ENCODE assay signal across 12 mouse cellular contexts in the genomic region with DNA sequence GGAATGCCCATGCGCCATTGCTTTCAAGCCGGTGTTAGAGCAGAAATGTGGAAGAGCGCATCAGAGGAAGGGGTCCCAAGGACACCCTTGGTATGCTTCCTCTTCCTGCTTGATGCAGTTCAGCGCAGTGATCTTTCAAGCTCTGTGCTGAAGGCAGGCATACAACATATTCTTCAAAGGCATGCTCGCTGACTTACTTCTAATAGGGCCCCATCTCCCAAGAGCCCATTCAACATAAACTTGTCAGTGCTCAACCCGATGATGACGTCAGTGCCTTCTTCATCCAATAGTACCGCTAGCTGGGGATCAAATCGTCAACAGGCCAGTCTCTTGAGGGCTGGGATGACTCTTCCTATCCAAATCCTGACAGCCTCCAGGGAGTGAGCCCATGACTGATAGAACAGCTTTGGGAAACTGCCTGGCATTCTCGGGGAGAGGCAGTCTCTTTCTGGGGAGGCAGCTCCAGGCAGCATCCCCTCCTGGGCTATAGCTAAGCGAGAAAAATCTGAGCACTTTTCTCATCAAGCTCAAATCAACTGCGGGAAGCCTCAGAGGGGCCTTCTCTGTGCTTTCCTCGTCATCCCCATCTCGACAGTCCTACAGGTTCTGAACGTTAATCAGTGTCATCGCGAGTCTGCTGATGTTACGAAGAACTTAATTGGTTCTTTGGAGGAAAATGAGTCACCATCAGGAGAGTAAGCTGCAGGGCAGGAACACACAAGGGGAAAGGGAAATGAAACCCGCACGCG.
DNase-seq lines count a peak whose midpoint lies in the region; ATAC-seq lines count a peak whose summit lies in the region.
"Had no signal": no experiment of that assay in that cellular context is flagged by ENCODE, and none has a peak within 500 bp of the region (broad histone marks: within the 10 kb centered on the region; RNA-seq: fewer than 3 reads in every experiment).

No protein-coding gene starts in this region.

- no peak overlapping the region for H3K4me2 ChIP-seq in forebrain, embryonic 15.5 days (replicated peaks)
- no peak overlapping the region for H3K4me2 ChIP-seq in neural tube, embryonic 13.5 days
- no peak overlapping the region for H3K4me2 ChIP-seq in kidney, embryonic 16.5 days (replicated peaks; ENCODE audit: low read depth, low read length)
- H3K4me2 ChIP-seq: heart, embryonic 11.5 days; kidney, embryonic 15.5 days had no signal

- 69% methylated on average over 21 of the region's 21 CpGs for WGBS in forebrain, embryonic 15.5 days
- 78% methylated on average over 21 of the region's 21 CpGs for WGBS in limb, embryonic 10.5 days
- 61% methylated on average over 21 of the region's 21 CpGs for WGBS in neural tube, embryonic 13.5 days
- 65% methylated on average over 21 of the region's 21 CpGs for WGBS in kidney, embryonic 16.5 days

- no peak overlapping the region for H3K4me3 ChIP-seq in forebrain, embryonic 15.5 days
- no peak overlapping the region for H3K4me3 ChIP-seq in limb, embryonic 10.5 days
- no peak overlapping the region for H3K4me3 ChIP-seq in neural tube, embryonic 13.5 days
- no peak overlapping the region for H3K4me3 ChIP-seq in kidney, embryonic 16.5 days (ENCODE audit: low read length)
- H3K4me3 ChIP-seq: kidney, embryonic 15.5 days had no signal

- no peaks in the 10 kb centered on the region for H3K27me3 ChIP-seq in forebrain, embryonic 15.5 days
- peaks cover 4% of the 10 kb centered on the region; the same call in 1 of the 2 replicates for H3K27me3 ChIP-seq in limb, embryonic 10.5 days (ENCODE audit: low read depth, poor library complexity, severe bottlenecking)
- H3K27me3 ChIP-seq in neural tube, embryonic 13.5 days = no peaks in the 10 kb centered on the region
- no peaks in the 10 kb centered on the region for H3K27me3 ChIP-seq in kidney, embryonic 16.5 days (ENCODE audit: insufficient read depth, low read length)
- H3K27me3 ChIP-seq: kidney, embryonic 15.5 days had no signal

- no peaks in the 10 kb centered on the region for H3K36me3 ChIP-seq in forebrain, embryonic 15.5 days
- H3K36me3 ChIP-seq in limb, embryonic 10.5 days = no peaks in the 10 kb centered on the region
- H3K36me3 ChIP-seq in neural tube, embryonic 13.5 days = no peaks in the 10 kb centered on the region
- no peaks in the 10 kb centered on the region for H3K36me3 ChIP-seq in kidney, embryonic 16.5 days (ENCODE audit: insufficient read depth, low read length)
- H3K36me3 ChIP-seq: kidney, embryonic 15.5 days had no signal

- H3K27ac ChIP-seq in forebrain, embryonic 15.5 days (replicated peaks) = 0 out of 2 replicates have a peak overlapping the region, but pooled peaks have one; percentile 24
- H3K27ac ChIP-seq in limb, embryonic 10.5 days = no peak overlapping the region
- H3K27ac ChIP-seq in neural tube, embryonic 13.5 days (replicated peaks) = peak overlapping the region; percentile 46
- H3K27ac ChIP-seq in kidney, embryonic 16.5 days (ENCODE audit: low read length) = no peak overlapping the region
- H3K27ac ChIP-seq: kidney, embryonic 15.5 days; liver, embryonic 14.5 days had no signal

- DNase-seq in kidney, postnatal 10 days = peak; percentile 8
- no peak for DNase-seq in kidney, adult 11 months
- DNase-seq in limb, embryonic 10.5 days (ENCODE audit: low spot score) = peak; percentile 21
- no peak for DNase-seq in thymus, adult 18-20 months
- DNase-seq: cerebellum, adult 11-12 months; gastrocnemius, postnatal 14 days had no signal

- no peaks in the 10 kb centered on the region for H3K9me3 ChIP-seq in forebrain, embryonic 15.5 days
- H3K9me3 ChIP-seq in limb, embryonic 10.5 days (replicated peaks) = no peaks in the 10 kb centered on the region
- H3K9me3 ChIP-seq in neural tube, embryonic 13.5 days = no peaks in the 10 kb centered on the region
- no peaks in the 10 kb centered on the region for H3K9me3 ChIP-seq in kidney, embryonic 16.5 days (ENCODE audit: low read length)
- H3K9me3 ChIP-seq: kidney, embryonic 15.5 days had no signal

- no peak overlapping the region for H3K9ac ChIP-seq in forebrain, embryonic 15.5 days (replicated peaks)
- no peak overlapping the region for H3K9ac ChIP-seq in neural tube, embryonic 13.5 days
- H3K9ac ChIP-seq in kidney, embryonic 16.5 days (replicated peaks; ENCODE audit: low read length) = no peak overlapping the region
- H3K9ac ChIP-seq: kidney, embryonic 15.5 days; liver, embryonic 14.5 days had no signal

- H3K4me1 ChIP-seq in forebrain, embryonic 15.5 days = peaks cover 27% of the 10 kb centered on the region
- peaks cover 8% of the 10 kb centered on the region; the same call in 1 of the 2 replicates for H3K4me1 ChIP-seq in limb, embryonic 10.5 days
- H3K4me1 ChIP-seq in neural tube, embryonic 13.5 days (replicated peaks) = peaks cover 42% of the 10 kb centered on the region
- peaks cover 4% of the 10 kb centered on the region; the same call in 1 of the 2 replicates for H3K4me1 ChIP-seq in kidney, embryonic 16.5 days (ENCODE audit: insufficient read depth, low read length)

- ATAC-seq in forebrain, embryonic 15.5 days (replicated peaks) = no peak
- ATAC-seq in neural tube, embryonic 13.5 days (ENCODE audit: low read depth) = no peak
- ATAC-seq in kidney, embryonic 16.5 days (ENCODE audit: low FRiP score, low TSS enrichment) = no peak

Comparison
In these comparisons a context has a peak if more than half of its experiments do, and no peak if none do; other contexts are left out.
1. DNase-seq: peak in kidney, postnatal 10 days (single experiment) and limb, embryonic 10.5 days (single experiment); none in kidney, adult 11 months (single experiment) and thymus, adult 18-20 months (0 of 2).
2. H3K27ac ChIP-seq: peak in forebrain, embryonic 15.5 days (single experiment) and neural tube, embryonic 13.5 days (single experiment); none in limb, embryonic 10.5 days (single experiment) and kidney, embryonic 16.5 days (single experiment).